Mouse (Mus musculus) gastrocnemius, postnatal 10 days (tissue): ENCODE data around the gene Slc38a5. TPM values are rescaled to one million over a fixed set of nuclear protein-coding genes. Genes with fewer than 3 reads are reported as not detected.

Source experiments
- DNase-seq: peaks from one replicate; pipeline ENCODE4 v3.0.0; 2021; ENCODE audit warnings: mixed read lengths
- long read RNA-seq, 2 experiments: library from polyadenylated mRNA; stranded (forward); transcript quantifications; one replicate each; pipeline ENCODE4 v2.0.0; 2021
- total RNA-seq, 2 experiments: library from RNA; stranded (reverse); gene quantifications; 2 replicates each; pipeline ENCODE4 v1.2.3; 2021

The Slc38a5 gene
- under 1 TPM; 0.33 to 0.97 TPM for total RNA-seq
- long read RNA-seq, experiment 1, partial matches to known transcripts: 0 of 2 reads
- long read RNA-seq, experiment 1, other reads (novel, unspliced or antisense): 1 of 2 reads
- long read RNA-seq, experiment 2: 0 reads

DNA sequence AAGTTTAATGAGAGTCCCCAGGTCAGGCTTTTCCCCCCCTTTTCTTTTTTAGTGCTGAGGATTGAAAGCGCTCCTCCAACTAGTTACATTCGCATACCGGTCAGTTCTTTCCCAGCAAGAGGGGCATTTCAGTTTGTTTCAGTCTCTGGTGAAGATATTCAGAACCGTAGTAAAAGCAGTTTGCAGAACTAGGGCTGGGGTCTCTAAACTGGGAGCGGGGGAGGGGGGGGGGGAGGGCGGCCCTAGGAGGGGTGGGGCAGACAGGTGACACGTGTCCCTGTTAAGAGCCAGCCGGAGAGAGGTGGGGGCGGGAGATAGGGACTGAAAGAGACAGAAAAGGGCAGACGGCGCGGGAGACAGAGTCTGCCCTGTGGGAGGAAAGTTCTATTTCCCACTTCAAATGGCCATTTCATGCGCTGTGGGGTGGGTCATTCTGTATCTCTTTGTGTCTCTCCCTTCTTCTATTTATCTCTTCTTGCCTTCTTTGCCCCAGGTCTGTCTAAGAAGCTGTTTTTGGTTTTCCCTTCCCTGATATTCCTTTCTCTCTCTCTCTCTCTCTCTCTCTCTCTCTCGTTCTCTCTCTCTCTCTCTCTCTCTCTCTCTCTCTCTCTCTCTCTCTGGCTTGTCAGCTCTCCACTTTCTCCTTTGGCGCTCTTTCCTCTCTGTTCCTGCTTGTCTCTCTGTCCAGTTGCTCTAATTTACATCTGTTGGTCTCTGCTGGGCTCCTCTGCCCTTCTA, at the start of gene Slc38a5:
Slc38a5 (plus strand) TSS at position 51 of the 738 bp plus-strand sequence.
- DNase-seq: no peak

DNA sequence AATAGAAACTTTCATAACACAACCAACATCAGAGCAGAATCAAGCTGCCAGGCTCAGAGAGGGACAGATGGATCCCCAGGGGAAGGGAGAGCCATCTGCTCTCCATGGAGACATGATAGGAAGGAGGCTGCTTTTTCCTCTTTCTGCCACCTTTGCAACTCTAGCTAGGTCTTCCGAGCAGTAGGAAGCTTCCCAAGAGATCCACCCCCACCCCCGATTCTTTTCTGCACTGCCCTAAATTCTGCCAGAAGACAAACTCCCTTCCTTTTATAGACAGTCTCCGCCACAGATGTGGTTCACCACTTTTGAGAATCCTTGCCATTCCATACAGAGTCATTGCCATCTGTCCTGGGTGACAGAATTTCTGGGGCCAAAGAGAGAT, 48.6 kb upstream of the Slc38a5 start:
- DNase-seq: no peak

DNA sequence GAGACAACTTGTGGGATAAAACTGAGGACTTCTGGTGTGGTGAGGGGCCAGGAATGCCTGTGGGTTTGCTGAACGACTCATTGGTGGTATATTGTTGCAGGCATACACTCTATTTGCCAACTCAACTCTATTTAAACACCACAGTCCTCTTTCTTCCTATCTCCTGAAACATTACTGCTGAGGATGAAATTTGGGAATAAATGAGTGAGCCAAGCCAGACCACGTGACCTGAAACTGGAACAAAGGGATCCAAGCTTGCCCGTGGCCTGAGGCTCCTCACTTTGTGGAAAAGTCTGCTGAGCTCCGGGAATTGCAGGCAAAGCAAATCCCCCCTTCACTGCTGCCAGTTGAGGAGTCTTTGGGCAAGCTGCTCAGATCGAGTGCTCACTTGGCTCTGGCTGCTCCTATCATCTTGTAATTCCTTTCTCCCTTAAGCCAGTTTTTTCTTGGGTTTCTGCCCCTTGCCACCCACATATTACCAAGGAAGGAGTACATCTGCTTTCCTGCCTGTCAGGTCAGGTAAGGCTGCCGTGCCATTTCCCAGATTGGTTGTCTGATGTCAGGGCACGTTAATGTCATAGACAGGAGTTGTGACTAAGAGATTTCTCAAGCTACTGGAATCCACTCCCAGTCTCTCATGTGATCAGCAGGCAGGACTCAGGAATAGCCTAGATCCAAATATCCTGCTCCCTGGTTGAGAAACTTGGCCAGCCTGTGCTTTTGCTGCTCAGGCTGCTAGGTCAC, 48.1 kb upstream of the Slc38a5 start:
- no peak for DNase-seq

GRCm38 (mm10) chrX:8223473-8223872, 47.5 kb upstream of the Slc38a5 start:
- DNase-seq: no peak

DNA sequence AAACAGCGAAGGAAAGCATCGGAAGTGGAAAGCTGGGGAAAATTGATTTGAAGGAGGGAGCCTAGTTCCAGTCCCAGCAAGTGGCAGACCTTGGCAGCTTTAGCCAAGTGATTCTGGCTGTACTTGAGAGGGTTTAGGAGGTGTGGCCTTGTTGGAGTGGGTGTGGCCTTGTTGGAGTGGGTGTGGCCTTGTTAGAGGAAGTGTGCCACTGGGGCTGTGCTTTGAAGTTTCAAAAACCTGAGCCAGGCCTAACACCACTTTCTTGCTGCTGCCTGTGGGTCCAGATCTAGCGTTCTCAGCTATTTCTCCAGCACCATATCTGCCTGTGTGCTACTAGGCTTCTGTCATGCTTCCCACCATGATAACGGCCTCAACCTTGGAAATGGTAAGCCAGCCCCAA, 40.7 kb upstream of the Slc38a5 start:
- no peak for DNase-seq

DNA sequence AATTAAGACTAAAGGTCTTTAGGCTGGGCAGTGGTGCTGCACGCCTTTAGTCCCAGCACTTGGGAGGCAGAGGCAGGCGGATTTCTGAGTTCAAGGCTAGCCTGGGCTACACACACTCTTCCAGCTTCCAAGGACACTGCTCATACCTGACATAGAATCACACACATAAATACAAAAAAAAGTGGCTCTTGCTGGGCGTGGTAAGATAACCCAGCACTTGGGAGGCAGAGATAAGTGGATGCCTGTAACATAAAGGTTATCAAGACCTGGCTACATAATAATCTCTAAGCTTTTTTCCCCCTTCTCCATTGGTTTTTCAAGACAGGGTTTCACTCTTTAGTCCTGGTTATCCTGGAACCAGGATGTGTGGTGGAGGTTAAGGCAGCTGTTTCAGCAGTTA, 37.3 kb upstream of the Slc38a5 start:
- DNase-seq: no peak

DNA sequence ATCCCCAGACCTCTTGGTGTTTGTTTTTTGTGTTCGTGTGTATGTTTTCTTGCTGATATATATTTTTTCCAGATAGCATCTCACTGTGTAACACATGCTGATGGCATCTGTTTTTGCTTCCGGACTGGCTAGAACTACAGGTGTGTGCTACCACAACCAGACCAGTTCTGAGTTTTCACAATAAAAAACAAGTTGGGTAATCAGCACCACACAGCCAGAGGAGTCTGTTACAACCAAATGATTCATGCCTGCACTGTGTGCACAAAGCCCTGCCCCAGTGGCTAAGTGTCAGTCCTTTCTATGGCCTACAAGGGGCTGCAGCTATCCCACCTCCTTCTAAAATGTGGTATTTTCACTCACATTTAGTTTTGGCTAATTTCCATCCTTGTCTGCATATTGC, 34.2 kb upstream of the Slc38a5 start:
- no peak for DNase-seq

- DNase-seq: no peak
Measured at GRCm38 (mm10) chrX:8238804-8239395, 32.0 kb upstream of the Slc38a5 start.

DNA sequence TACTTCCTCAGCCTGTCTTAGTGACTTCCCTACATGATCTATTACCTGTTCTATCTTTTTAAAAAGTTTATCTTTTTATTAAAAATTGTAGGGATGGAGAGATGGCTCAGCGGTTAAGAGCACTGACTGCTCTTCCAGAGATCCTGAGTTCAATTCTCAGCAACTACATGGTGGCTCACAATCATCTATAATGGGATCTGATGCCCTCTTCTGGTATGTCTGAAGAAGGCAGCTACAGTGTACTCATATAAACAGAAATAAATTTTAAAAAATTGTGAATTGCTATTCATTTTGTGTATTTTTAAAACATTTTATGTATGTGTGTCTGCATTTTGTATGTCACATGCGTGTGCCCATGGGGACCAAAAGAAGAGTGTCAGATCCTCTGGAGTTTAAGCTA, 23.3 kb upstream of the Slc38a5 start:
- DNase-seq: no peak

GRCm38 (mm10) chrX:8248542-8249120, 22.3 kb upstream of the Slc38a5 start:
- DNase-seq: no peak

GRCm38 (mm10) chrX:8251789-8252333, 19.1 kb upstream of the Slc38a5 start:
- DNase-seq: no peak

GRCm38 (mm10) chrX:8252334-8253285, 18.3 kb upstream of the Slc38a5 start, which contains the start of gene Ftsj1:
TSS of gene Ftsj1 (minus strand) at chrX:8252406.
- DNase-seq: peak; percentile 55

- DNase-seq: no peak
Measured at GRCm38 (mm10) chrX:8253711-8254110, 17.2 kb upstream of the Slc38a5 start.

DNA sequence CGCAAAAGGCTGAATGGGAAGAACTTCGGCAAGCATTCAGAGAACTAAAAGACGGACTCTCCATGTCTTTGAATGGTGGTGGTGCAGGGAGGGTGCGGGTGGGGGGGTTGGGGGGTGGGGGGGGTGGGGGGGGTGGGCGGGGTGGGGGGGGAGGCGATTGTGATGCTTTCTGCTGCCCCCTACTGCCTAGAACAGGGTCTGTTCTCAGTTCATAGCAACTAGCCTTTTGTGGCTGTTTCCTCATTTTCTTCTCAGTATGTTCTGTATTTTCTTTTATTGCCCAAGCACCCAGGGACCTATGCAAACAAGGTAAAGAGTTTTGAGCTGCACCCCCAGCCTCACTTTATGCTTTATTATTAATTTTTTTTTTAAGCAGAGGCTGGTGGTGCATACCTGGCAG, 15.1 kb upstream of the Slc38a5 start:
- no peak for DNase-seq

DNA sequence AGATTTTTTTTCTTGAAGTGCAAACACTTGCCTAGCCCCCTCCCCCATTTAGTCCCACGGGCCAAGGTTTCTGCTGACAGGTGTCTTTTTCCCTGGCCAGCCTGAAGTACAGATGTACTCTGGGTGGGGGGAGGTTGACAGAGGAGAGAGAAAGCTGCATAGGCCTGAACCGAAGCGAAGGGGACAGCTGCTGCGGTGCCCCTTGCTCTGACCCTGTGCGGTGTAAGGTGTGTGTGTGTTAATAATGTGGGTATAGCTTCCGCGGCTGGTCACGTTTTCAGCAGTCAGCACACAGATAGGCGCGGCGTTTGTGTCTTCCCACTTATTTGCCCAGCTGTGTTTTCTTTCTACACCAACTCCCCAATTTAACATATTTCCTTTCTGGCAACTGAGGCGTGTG, 11.5 kb upstream of the Slc38a5 start:
- no peak for DNase-seq

DNA sequence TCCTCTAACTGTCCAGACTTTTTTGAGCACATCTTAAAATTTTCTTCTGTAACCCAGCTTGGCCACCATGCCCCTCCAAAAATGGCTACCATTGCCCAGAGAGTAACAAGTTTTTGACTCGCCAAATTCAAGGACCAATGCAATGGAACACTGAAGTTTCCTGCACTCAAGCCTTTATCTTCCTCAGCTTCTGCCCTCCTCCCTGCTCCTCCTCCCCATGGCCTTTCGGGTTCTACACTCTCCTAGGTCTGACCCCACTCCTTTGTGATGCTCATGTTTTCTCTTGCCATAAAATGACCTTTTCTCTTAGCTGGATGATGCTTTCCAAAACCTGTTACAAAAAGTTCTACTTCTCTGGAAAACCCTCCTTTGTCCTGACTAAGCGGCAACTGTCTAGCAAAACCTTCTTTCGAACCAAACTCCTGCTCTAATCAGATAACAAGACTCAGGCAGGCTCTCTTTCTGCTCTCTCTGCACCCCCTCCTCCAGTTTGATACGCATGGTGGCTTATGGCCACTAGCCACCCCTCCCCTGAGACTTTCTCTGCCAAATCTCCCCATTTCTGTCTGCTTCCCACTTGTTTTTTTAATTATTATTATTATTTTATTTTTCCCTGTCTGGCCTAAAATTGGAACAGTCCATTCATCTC, 7.7 kb upstream of the Slc38a5 start:
- DNase-seq: no peak

GRCm38 (mm10) chrX:8264222-8264621, 6.7 kb upstream of the Slc38a5 start:
- no peak for DNase-seq

GRCm38 (mm10) chrX:8272000-8272399, 1.1 kb downstream of the Slc38a5 start:
- DNase-seq: no peak

DNA sequence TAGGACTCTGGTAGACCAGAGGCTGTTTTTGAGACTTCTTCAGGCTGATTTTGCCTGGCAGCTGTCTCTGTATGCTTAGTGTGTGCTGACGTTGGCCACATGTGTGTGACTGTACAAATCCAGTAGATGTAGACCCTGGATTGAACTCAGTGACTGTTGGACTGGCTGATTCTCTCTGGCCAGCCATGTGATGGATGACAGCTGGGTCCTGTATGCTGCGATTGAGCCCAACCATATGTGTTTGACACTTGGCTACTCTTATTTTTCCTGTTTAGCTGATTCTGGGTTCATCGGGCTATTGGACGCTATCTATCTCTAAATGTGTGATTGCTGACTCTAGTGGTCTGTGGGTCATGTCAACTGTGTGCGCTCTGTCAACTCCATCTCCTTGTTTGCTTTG, 3.1 kb downstream of the Slc38a5 start:
- DNase-seq: no peak

GRCm38 (mm10) chrX:8288621-8289020, 17.7 kb downstream of the Slc38a5 start:
- DNase-seq: no peak

DNA sequence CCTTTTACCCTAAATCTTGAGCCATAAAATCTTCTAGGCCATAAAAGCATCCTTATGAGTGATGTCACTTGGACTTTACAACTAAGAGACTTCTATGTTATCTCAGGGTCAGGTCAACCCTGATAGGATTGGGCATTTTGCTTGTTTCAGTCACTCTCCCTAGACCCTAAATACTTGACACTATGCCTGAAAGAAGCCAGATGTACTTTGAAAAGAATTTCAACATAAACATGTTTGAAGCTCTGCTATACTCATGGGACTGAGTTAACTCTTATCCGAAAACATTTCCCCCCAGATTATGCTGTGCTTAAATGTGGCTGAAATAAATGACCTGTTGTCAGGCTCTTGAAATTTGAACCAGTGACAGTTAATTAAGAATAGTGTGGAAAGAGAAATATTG, 38.4 kb downstream of the Slc38a5 start:
- no peak for DNase-seq
